Mouse (Mus musculus): ENCODE data around the gene Rasgef1b. TPM values are rescaled to one million over a fixed set of nuclear protein-coding genes. Genes with fewer than 3 reads are reported as not detected.

Rasgef1b gene
- polyA plus RNA-seq, 1 experiment = 8.6 TPM

DNA sequence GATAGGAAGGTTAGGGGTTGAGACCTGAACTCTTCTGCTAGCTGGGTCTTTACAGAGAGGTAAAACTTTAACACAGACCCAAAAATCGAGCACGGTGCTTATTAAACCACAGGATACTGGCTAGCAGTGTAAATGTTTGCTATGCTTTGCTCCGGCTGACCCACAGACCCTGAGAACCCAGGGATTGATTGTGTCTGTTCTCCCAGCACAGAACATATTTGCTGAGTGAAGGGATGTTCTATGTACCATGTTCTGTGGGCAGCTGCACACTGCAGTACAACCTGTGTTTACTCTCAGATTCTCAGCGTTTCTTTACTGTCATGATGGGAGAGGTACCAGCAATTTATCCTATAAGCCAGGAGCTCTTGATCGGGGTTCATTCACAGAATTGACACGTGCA is 306.8 kb downstream of the Rasgef1b start:
- Histone ChIP-seq H3K4me3 (ENCODE audit: insufficient read depth, low read depth, low read length) (no peak overlapping the region), H3K27me3 (replicated peaks; ENCODE audit: control insufficient read depth, insufficient read depth, low read length) (no peaks in the 10 kb centered on the region)
- 84% methylated on average over 6 of the region's 6 CpGs for WGBS

GRCm38 (mm10) chr5:99419872-99420271 is 309.0 kb downstream of the Rasgef1b start:
- 78% methylated on average over 2 of the region's 2 CpGs for WGBS
- H3K4me3 ChIP-seq (ENCODE audit: insufficient read depth, low read depth, low read length) = no peak overlapping the region
- no peak for DNase-seq
- no peaks in the 10 kb centered on the region for H3K4me1 ChIP-seq (ENCODE audit: control insufficient read depth, insufficient read depth, low read length)
- H3K36me3 ChIP-seq (ENCODE audit: control insufficient read depth, insufficient read depth, low read length) = no peaks in the 10 kb centered on the region
- TF ChIP-seq CTCF (conservative IDR thresholded peaks at IDR 0.05; ENCODE audit: insufficient read depth, insufficient read length, low read depth, low read length) (no peak), POLR2A (IDR thresholded peaks at IDR 0.05; ENCODE audit: low read depth, low read length) (no peak)
- no peaks in the 10 kb centered on the region for H3K27me3 ChIP-seq (replicated peaks; ENCODE audit: control insufficient read depth, insufficient read depth, low read length)
- H3K27ac ChIP-seq (ENCODE audit: insufficient read depth, low read depth, low read length) = no peak overlapping the region

More for the DNA sequence above, 306.8 kb downstream of the Rasgef1b start:
- no peak for TF ChIP-seq POLR2A (IDR thresholded peaks at IDR 0.05; ENCODE audit: low read depth, low read length)
- no peak for TF ChIP-seq CTCF (conservative IDR thresholded peaks at IDR 0.05; ENCODE audit: insufficient read depth, insufficient read length, low read depth, low read length)
- no peak for DNase-seq
- Histone ChIP-seq H3K36me3 (ENCODE audit: control insufficient read depth, insufficient read depth, low read length) (no peaks in the 10 kb centered on the region), H3K4me1 (ENCODE audit: control insufficient read depth, insufficient read depth, low read length) (no peaks in the 10 kb centered on the region), H3K27ac (ENCODE audit: insufficient read depth, low read depth, low read length) (no peak overlapping the region)

DNA sequence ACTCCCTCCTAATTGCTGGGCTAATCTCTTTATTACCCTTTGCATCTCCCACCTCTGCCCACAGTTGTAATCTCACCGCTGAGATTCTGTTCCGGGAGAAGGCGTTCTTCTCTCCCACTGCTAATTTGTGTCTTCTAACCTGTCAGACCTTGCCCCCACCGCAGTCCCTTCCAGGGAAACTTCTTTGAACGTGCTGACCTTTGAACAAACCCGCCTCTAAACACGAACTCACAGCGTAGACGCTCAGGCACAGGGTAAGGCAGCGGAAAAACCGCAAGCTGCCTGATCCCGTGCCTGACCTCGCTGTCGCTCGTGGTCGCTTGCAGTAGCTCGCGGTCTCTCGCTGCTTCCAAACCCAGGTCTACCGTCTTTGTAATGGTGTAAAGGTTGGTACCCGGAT is 312.0 kb downstream of the Rasgef1b start:
- Histone ChIP-seq H3K27me3 (replicated peaks; ENCODE audit: control insufficient read depth, insufficient read depth, low read length) (no peaks in the 10 kb centered on the region), H3K27ac (ENCODE audit: insufficient read depth, low read depth, low read length) (no peak overlapping the region), H3K4me3 (ENCODE audit: insufficient read depth, low read depth, low read length) (no peak overlapping the region), H3K36me3 (ENCODE audit: control insufficient read depth, insufficient read depth, low read length) (no peaks in the 10 kb centered on the region), H3K4me1 (ENCODE audit: control insufficient read depth, insufficient read depth, low read length) (no peaks in the 10 kb centered on the region)
- DNase-seq = peak; percentile 88
- 54% methylated on average over 21 of the region's 21 CpGs for WGBS
- TF ChIP-seq CTCF (conservative IDR thresholded peaks at IDR 0.05; ENCODE audit: insufficient read depth, insufficient read length, low read depth, low read length) (no peak), POLR2A (IDR thresholded peaks at IDR 0.05; ENCODE audit: low read depth, low read length) (no peak)

DNA sequence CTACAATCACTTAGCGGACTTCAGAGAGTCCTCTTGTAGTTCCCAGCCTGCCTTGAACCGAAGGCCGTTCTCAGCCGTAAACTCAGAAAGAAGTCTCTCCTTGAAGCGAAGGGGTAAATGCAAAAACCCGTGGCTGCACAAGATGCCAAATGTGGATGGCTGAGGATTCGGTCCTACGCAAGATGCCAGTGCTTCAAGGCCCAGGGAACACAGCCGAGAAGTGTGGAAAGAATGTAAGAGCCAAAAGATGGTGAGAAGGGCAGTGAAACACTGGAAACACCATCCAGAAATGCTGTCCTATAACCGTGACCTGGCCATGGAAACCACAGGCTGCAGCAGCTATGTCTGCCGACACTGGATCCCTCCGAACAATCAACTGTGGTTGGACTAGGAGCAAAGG is 313.2 kb downstream of the Rasgef1b start:
- no peak for DNase-seq
- H3K36me3 ChIP-seq (ENCODE audit: control insufficient read depth, insufficient read depth, low read length) = no peaks in the 10 kb centered on the region
- no peaks in the 10 kb centered on the region for H3K4me1 ChIP-seq (ENCODE audit: control insufficient read depth, insufficient read depth, low read length)
- no peaks in the 10 kb centered on the region for H3K27me3 ChIP-seq (replicated peaks; ENCODE audit: control insufficient read depth, insufficient read depth, low read length)
- 93% methylated on average over 12 of the region's 12 CpGs for WGBS
- H3K4me3 ChIP-seq (ENCODE audit: insufficient read depth, low read depth, low read length) = no peak overlapping the region
- no peak for TF ChIP-seq POLR2A (IDR thresholded peaks at IDR 0.05; ENCODE audit: low read depth, low read length)
- no peak for TF ChIP-seq CTCF (conservative IDR thresholded peaks at IDR 0.05; ENCODE audit: insufficient read depth, insufficient read length, low read depth, low read length)
- H3K27ac ChIP-seq (ENCODE audit: insufficient read depth, low read depth, low read length) = no peak overlapping the region

DNA sequence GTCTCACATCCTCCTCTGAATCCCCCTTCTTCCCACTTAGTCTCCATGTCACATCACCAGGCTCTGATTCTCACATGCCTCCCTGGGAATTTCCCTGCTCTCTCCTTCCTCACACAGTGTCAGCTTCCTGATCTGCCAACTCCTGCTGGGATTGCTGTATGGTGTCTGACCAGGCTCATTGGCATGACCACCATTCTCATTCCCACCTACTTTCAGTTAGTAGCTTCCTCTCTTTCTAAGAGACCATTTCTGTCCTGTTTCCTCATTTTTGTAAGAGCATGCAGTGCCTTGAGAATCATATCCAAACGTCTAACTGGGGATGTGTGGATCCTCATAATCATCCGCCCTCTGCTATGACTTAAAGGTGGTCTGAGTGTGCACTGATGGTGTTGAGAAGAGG is 313.8 kb downstream of the Rasgef1b start:
- Histone ChIP-seq H3K27ac (ENCODE audit: insufficient read depth, low read depth, low read length) (no peak overlapping the region), H3K4me1 (ENCODE audit: control insufficient read depth, insufficient read depth, low read length) (no peaks in the 10 kb centered on the region), H3K36me3 (ENCODE audit: control insufficient read depth, insufficient read depth, low read length) (no peaks in the 10 kb centered on the region), H3K27me3 (replicated peaks; ENCODE audit: control insufficient read depth, insufficient read depth, low read length) (no peaks in the 10 kb centered on the region), H3K4me3 (ENCODE audit: insufficient read depth, low read depth, low read length) (no peak overlapping the region)
- no peak for DNase-seq
- TF ChIP-seq CTCF (conservative IDR thresholded peaks at IDR 0.05; ENCODE audit: insufficient read depth, insufficient read length, low read depth, low read length) = no peak
- TF ChIP-seq POLR2A (IDR thresholded peaks at IDR 0.05; ENCODE audit: low read depth, low read length) = no peak
- 85% methylated on average over 2 of the region's 2 CpGs for WGBS

DNA sequence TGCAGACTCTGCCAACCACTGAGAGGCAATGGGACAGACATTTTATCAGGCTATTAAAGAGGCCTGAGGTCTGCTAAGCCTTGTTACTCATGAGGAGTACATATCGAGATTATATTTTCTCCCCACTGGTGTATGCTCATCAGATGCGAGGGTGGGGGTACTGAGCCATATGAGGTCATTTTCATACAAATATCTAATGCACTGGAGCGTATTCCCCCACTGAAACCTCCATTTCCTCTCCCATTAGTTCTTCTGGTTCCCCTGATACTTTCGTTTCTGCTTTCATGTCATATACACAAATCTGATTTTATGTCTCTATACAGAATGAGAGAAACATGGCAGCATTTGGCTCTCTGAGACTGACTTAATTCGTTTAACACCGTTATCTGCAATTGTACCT is 314.6 kb downstream of the Rasgef1b start:
- TF ChIP-seq POLR2A (IDR thresholded peaks at IDR 0.05; ENCODE audit: low read depth, low read length) (no peak), CTCF (conservative IDR thresholded peaks at IDR 0.05; ENCODE audit: insufficient read depth, insufficient read length, low read depth, low read length) (no peak)
- no peaks in the 10 kb centered on the region for H3K4me1 ChIP-seq (ENCODE audit: control insufficient read depth, insufficient read depth, low read length)
- no peak for DNase-seq
- H3K36me3 ChIP-seq (ENCODE audit: control insufficient read depth, insufficient read depth, low read length) = no peaks in the 10 kb centered on the region
- H3K27me3 ChIP-seq (replicated peaks; ENCODE audit: control insufficient read depth, insufficient read depth, low read length) = no peaks in the 10 kb centered on the region
- no peak overlapping the region for H3K4me3 ChIP-seq (ENCODE audit: insufficient read depth, low read depth, low read length)
- H3K27ac ChIP-seq (ENCODE audit: insufficient read depth, low read depth, low read length) = no peak overlapping the region
- 91% methylated on average over 6 of the region's 6 CpGs for WGBS

- no peak for TF ChIP-seq POLR2A (IDR thresholded peaks at IDR 0.05; ENCODE audit: low read depth, low read length)
- TF ChIP-seq CTCF (conservative IDR thresholded peaks at IDR 0.05; ENCODE audit: insufficient read depth, insufficient read length, low read depth, low read length) = no peak
- no peaks in the 10 kb centered on the region for H3K27me3 ChIP-seq (replicated peaks; ENCODE audit: control insufficient read depth, insufficient read depth, low read length)
- H3K27ac ChIP-seq (ENCODE audit: insufficient read depth, low read depth, low read length) = no peak overlapping the region
- H3K36me3 ChIP-seq (ENCODE audit: control insufficient read depth, insufficient read depth, low read length) = no peaks in the 10 kb centered on the region
- H3K4me3 ChIP-seq (ENCODE audit: insufficient read depth, low read depth, low read length) = no peak overlapping the region
- DNase-seq = no peak
- no peaks in the 10 kb centered on the region for H3K4me1 ChIP-seq (ENCODE audit: control insufficient read depth, insufficient read depth, low read length)
- WGBS = 59% methylated on average over 1 of the region's 1 CpGs
Observed at GRCm38 (mm10) chr5:99413851-99414250, 315.0 kb downstream of the Rasgef1b start.

DNA sequence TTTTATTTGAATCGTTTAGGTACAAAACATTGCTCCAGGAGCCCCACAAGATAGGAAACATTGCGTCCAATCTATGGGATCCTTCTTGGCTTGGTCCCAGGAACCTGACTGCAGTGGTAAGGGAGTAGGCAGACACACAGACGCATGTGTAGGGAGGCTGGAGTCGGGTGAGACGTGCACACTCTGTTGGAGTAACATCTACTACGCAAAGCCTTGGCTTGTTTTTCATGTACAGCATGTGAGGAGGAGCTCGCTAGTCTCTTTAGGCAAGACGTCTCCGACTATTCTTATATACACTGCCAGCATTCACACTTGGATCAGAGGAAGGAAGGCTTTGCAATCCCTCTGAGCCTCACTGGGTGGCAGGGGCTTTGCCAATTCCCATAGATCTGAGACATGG is 315.5 kb downstream of the Rasgef1b start:
- no peak for DNase-seq
- H3K4me1 ChIP-seq (ENCODE audit: control insufficient read depth, insufficient read depth, low read length) = no peaks in the 10 kb centered on the region
- no peak for TF ChIP-seq CTCF (conservative IDR thresholded peaks at IDR 0.05; ENCODE audit: insufficient read depth, insufficient read length, low read depth, low read length)
- no peak for TF ChIP-seq POLR2A (IDR thresholded peaks at IDR 0.05; ENCODE audit: low read depth, low read length)
- no peak overlapping the region for H3K27ac ChIP-seq (ENCODE audit: insufficient read depth, low read depth, low read length)
- H3K4me3 ChIP-seq (ENCODE audit: insufficient read depth, low read depth, low read length) = no peak overlapping the region
- no peaks in the 10 kb centered on the region for H3K27me3 ChIP-seq (replicated peaks; ENCODE audit: control insufficient read depth, insufficient read depth, low read length)
- 91% methylated on average over 9 of the region's 9 CpGs for WGBS
- no peaks in the 10 kb centered on the region for H3K36me3 ChIP-seq (ENCODE audit: control insufficient read depth, insufficient read depth, low read length)
